8 mouse cellular contexts compared by ENCODE assay signal in the genomic region with DNA sequence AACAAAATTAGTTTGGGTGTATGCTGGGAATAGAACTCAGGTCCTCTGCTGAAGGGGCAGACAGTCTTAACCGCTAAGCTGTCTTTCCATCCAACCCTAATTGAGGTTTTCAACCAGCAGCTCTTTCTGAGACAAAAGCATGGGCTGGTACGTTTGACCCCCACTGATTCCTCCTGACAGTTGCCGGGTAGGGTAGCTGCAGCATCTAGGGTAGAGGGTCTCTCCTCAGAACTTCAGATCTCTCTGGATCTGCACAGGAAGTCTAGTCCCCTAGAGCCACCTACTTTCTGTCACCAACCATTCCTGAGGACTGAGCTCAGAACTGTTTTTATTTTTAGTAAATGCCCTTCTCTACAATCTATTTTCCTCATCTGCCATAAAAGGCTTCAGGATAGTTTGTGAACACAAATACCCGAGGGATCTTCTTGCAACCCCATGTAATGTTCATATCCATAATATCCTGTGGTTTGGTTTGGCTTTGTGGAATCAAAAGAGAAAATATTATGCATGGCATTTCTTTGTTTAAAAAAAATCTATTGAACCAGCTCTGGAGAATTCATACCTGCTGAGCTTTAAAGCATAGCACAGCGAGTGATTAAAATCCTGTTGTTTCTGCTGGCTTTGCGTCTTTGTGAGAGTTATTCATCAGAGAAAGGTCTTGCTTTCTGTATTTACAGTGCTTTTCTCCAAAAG. TPM values are rescaled to one million over a fixed set of nuclear protein-coding genes. Genes with fewer than 3 reads are reported as not detected.
DNase-seq lines count a peak whose midpoint lies in the region; ATAC-seq and TF ChIP-seq lines count a peak whose summit lies in the region.

No protein-coding gene starts in this region.

- H3K4me1 ChIP-seq in limb, embryonic 12.5 days (replicated peaks) = peaks cover 11% of the 10 kb centered on the region
- no peaks in the 10 kb centered on the region; the same call in 1 of the 2 replicates for H3K4me1 ChIP-seq in limb, embryonic 10.5 days
- 0 out of 2 replicates have a peak, but pooled peaks cover 13% of the 10 kb centered on the region for H3K4me1 ChIP-seq in hindbrain, postnatal 0 days (ENCODE audit: insufficient read depth, low read length)

- no peak for ATAC-seq in limb, embryonic 12.5 days (ENCODE audit: insufficient number of reproducible peaks, insufficient read depth, low FRiP score, low TSS enrichment, low read depth)
- ATAC-seq in hindbrain, postnatal 0 days = peak; percentile 16

- no peaks in the 10 kb centered on the region for H3K9me3 ChIP-seq in limb, embryonic 12.5 days
- no peaks in the 10 kb centered on the region for H3K9me3 ChIP-seq in limb, embryonic 10.5 days (replicated peaks)
- no peaks in the 10 kb centered on the region for H3K9me3 ChIP-seq in hindbrain, postnatal 0 days (ENCODE audit: low read length)

- peak; percentile 19 for DNase-seq in cerebellum, postnatal 10 days
- no peak for DNase-seq in cerebellum, adult 11-12 months
- DNase-seq in limb, embryonic 10.5 days (ENCODE audit: low spot score) = no peak
- DNase-seq in hindbrain, postnatal 0 days (ENCODE audit: low spot score) = peak; percentile 9
- DNase-seq in retina, embryonic 14.5 days (ENCODE audit: low spot score) = peak; percentile 44
- no peak for DNase-seq in left cerebral cortex, postnatal 36 days (ENCODE audit: low spot score in 2 of 2)
- no peak for DNase-seq in B cell, adult 2 months

- intact Hi-C loops in left cerebral cortex, postnatal 36 days (cut with DNase I) = loop anchor here (5.0 kb wide), 1 partner anchor 1333 kb away; no protein-coding TSS in a partner anchor

- no peaks in the 10 kb centered on the region for H3K36me3 ChIP-seq in limb, embryonic 12.5 days
- H3K36me3 ChIP-seq in limb, embryonic 10.5 days = no peaks in the 10 kb centered on the region
- no peaks in the 10 kb centered on the region for H3K36me3 ChIP-seq in hindbrain, postnatal 0 days (ENCODE audit: insufficient read depth, low read length)

- no peak overlapping the region for H3K9ac ChIP-seq in limb, embryonic 12.5 days (replicated peaks)
- 0 out of 2 replicates have a peak overlapping the region, but pooled peaks have one; percentile 6 for H3K9ac ChIP-seq in hindbrain, postnatal 0 days (replicated peaks; ENCODE audit: low read length)

- no peak for TF ChIP-seq CTCF in hindbrain, postnatal 0 days (IDR thresholded peaks at IDR 0.05; ENCODE audit: low read depth)

- no peak overlapping the region for H3K4me3 ChIP-seq in limb, embryonic 12.5 days (replicated peaks)
- no peak overlapping the region for H3K4me3 ChIP-seq in limb, embryonic 10.5 days
- no peak overlapping the region for H3K4me3 ChIP-seq in hindbrain, postnatal 0 days (ENCODE audit: low read length)

- H3K4me2 ChIP-seq in limb, embryonic 12.5 days = 0 out of 2 replicates have a peak overlapping the region, but pooled peaks have one; percentile 11
- peak overlapping the region; percentile 47 for H3K4me2 ChIP-seq in hindbrain, postnatal 0 days (ENCODE audit: low read depth, low read length)

- WGBS in limb, embryonic 12.5 days = 55% methylated on average over 6 of the region's 6 CpGs
- 61% methylated on average over 6 of the region's 6 CpGs for WGBS in limb, embryonic 10.5 days
- WGBS in hindbrain, postnatal 0 days = 6% methylated on average over 6 of the region's 6 CpGs

- no peak overlapping the region for H3K27ac ChIP-seq in limb, embryonic 12.5 days
- no peak overlapping the region for H3K27ac ChIP-seq in limb, embryonic 10.5 days
- peak overlapping the region; percentile 70 for H3K27ac ChIP-seq in hindbrain, postnatal 0 days

- no peaks in the 10 kb centered on the region for H3K27me3 ChIP-seq in limb, embryonic 12.5 days
- H3K27me3 ChIP-seq in limb, embryonic 10.5 days (ENCODE audit: low read depth, poor library complexity, severe bottlenecking) = no peaks in the 10 kb centered on the region
- no peaks in the 10 kb centered on the region for H3K27me3 ChIP-seq in hindbrain, postnatal 0 days (ENCODE audit: insufficient read depth, low read length)

RNA-seq across cellular contexts. Expression of a gene that starts 48.7 kb away (rescaled TPM):
- 33.8 and 36.0 TPM in 2 replicates for polyA plus RNA-seq in limb, embryonic 12.5 days (2016; fragmentation: Nextera tagmentation; extraction: Ambion mirVana)
- polyA plus RNA-seq in limb, embryonic 10.5 days (2016; fragmentation: Nextera tagmentation; extraction: Ambion mirVana) = 15.4 and 19.8 TPM in 2 replicates
- 15.3 and 24.0 TPM in 2 replicates for total RNA-seq in hindbrain, postnatal 0 days (2014; rRNA removed)
- 27.6 and 30.4 TPM in 2 replicates for polyA plus RNA-seq in hindbrain, postnatal 0 days (2015; fragmentation: Nextera tagmentation; extraction: Ambion mirVana)
- 10 to 100 TPM; 29.1 to 33.4 TPM for total RNA-seq in left cerebral cortex, postnatal 36 days (2021)

RNA-seq across cellular contexts. Expression of a gene that starts 49.2 kb away (rescaled TPM):
- polyA plus RNA-seq in limb, embryonic 12.5 days (2016; fragmentation: Nextera tagmentation; extraction: Ambion mirVana) = 1.4 and 1.8 TPM in 2 replicates
- 1.3 and 1.8 TPM in 2 replicates for polyA plus RNA-seq in limb, embryonic 10.5 days (2016; fragmentation: Nextera tagmentation; extraction: Ambion mirVana)
- 4.0 and 4.6 TPM in 2 replicates for total RNA-seq in hindbrain, postnatal 0 days (2014; rRNA removed)
- 1.4 and 1.7 TPM in 2 replicates for polyA plus RNA-seq in hindbrain, postnatal 0 days (2015; fragmentation: Nextera tagmentation; extraction: Ambion mirVana)
- total RNA-seq in left cerebral cortex, postnatal 36 days (2021) = 10 to 100 TPM; 10.4 to 11.6 TPM

Comparison
In these comparisons a context has a peak if more than half of its experiments do, and no peak if none do; other contexts are left out.
1. DNase-seq: peak in cerebellum, postnatal 10 days (2 of 2), hindbrain, postnatal 0 days (single experiment) and retina, embryonic 14.5 days (single experiment); none in cerebellum, adult 11-12 months (single experiment), limb, embryonic 10.5 days (single experiment), left cerebral cortex, postnatal 36 days (0 of 2) and B cell, adult 2 months (0 of 2).